Mouse (Mus musculus): Measurements from ENCODE around the gene Gpc1. TPM values are rescaled to one million over a fixed set of nuclear protein-coding genes. Genes with fewer than 3 reads are reported as not detected.

The Gpc1 gene
- polyA plus RNA-seq, 1 experiment from 2014 or later, result 65.7 TPM

- Histone ChIP-seq H3K9ac (replicated peaks; ENCODE audit: low read depth, low read length) (no peak overlapping the region), H3K36me3 (ENCODE audit: control insufficient read depth, insufficient read depth, low read length) (no peaks in the 10 kb centered on the region), H3K9me3 (ENCODE audit: control insufficient read depth, low read length) (no peaks in the 10 kb centered on the region), H3K4me1 (ENCODE audit: control insufficient read depth, insufficient read depth, low read length) (no peaks in the 10 kb centered on the region), H3K4me3 (ENCODE audit: low read depth, low read length) (no peak overlapping the region), H3K4me2 (ENCODE audit: low read depth, low read length) (no peak overlapping the region), H3K27me3 (ENCODE audit: control insufficient read depth, insufficient read depth, low read length) (no peaks in the 10 kb centered on the region), H3K27ac (ENCODE audit: low read depth, low read length) (no peak overlapping the region)
- no peak for ATAC-seq (ENCODE audit: low read depth)
- 83% methylated on average over 2 of the region's 2 CpGs for WGBS
Measured at GRCm38 (mm10) chr1:92869985-92870384, 38.5 kb downstream of the Gpc1 start.

- Histone ChIP-seq H3K4me2 (ENCODE audit: low read depth, low read length) (no peak overlapping the region), H3K9ac (replicated peaks; ENCODE audit: low read depth, low read length) (no peak overlapping the region), H3K4me3 (ENCODE audit: low read depth, low read length) (no peak overlapping the region), H3K36me3 (ENCODE audit: control insufficient read depth, insufficient read depth, low read length) (no peaks in the 10 kb centered on the region), H3K9me3 (ENCODE audit: control insufficient read depth, low read length) (no peaks in the 10 kb centered on the region), H3K27me3 (ENCODE audit: control insufficient read depth, insufficient read depth, low read length) (no peaks in the 10 kb centered on the region), H3K4me1 (ENCODE audit: control insufficient read depth, insufficient read depth, low read length) (no peaks in the 10 kb centered on the region), H3K27ac (ENCODE audit: low read depth, low read length) (no peak overlapping the region)
- no peak for ATAC-seq (ENCODE audit: low read depth)
- 86% methylated on average over 7 of the region's 7 CpGs for WGBS
Measured at GRCm38 (mm10) chr1:92872666-92873065, 41.2 kb downstream of the Gpc1 start.

GRCm38 (mm10) chr1:92874011-92874410 is 42.6 kb downstream of the Gpc1 start:
- no peak for ATAC-seq (ENCODE audit: low read depth)
- Histone ChIP-seq H3K9me3 (ENCODE audit: control insufficient read depth, low read length) (no peaks in the 10 kb centered on the region), H3K4me3 (ENCODE audit: low read depth, low read length) (no peak overlapping the region), H3K27me3 (ENCODE audit: control insufficient read depth, insufficient read depth, low read length) (no peaks in the 10 kb centered on the region), H3K9ac (replicated peaks; ENCODE audit: low read depth, low read length) (no peak overlapping the region), H3K4me2 (ENCODE audit: low read depth, low read length) (no peak overlapping the region), H3K36me3 (ENCODE audit: control insufficient read depth, insufficient read depth, low read length) (no peaks in the 10 kb centered on the region), H3K27ac (ENCODE audit: low read depth, low read length) (no peak overlapping the region), H3K4me1 (ENCODE audit: control insufficient read depth, insufficient read depth, low read length) (no peaks in the 10 kb centered on the region)
- WGBS, result 81% methylated on average over 3 of the region's 3 CpGs

DNA sequence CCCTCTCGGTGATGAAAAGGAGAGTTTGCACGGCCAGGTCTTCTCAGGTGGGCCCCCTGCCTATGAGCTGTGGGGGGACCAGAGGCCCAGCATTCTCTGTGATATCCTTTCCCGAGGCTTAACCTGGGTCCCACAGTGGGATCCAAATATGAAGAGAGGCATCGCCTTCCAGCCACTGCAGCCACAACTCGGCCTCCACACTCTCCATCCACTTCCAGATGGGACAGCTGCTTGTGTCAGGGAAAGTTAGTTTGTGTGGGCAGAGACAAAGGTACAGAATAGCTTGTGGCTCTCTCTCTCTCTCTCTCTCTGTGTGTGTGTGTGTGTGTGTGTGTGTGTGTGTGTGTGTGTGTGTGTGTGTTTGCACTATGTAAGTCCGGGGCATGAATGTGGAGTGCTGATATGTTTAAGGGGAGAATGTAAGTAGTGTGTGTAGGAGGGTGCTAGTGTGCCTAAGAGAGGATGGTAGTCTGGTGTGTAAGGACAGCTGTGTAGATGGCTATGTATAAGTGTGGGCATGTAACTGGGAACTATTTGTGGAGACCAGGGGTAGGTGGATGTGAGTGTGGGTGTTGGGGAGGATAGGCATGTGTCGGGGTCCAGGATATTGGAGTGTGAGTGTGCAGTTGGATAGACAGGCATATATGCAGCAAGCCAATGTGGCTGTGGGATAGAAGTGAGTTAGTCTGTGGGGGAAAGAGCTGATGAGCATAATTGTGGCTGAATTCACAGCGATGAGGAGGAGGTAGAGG is 44.1 kb downstream of the Gpc1 start:
- no peak overlapping the region for H3K4me2 ChIP-seq (ENCODE audit: low read depth, low read length)
- 89% methylated on average over 8 of the region's 8 CpGs for WGBS
- ATAC-seq (ENCODE audit: low read depth), result no peak

GRCm38 (mm10) chr1:92877431-92877978 is 46.1 kb downstream of the Gpc1 start:
- Histone ChIP-seq H3K27ac (ENCODE audit: low read depth, low read length) (no peak overlapping the region), H3K4me2 (ENCODE audit: low read depth, low read length) (no peak overlapping the region), H3K9ac (replicated peaks; ENCODE audit: low read depth, low read length) (no peak overlapping the region), H3K36me3 (ENCODE audit: control insufficient read depth, insufficient read depth, low read length) (no peaks in the 10 kb centered on the region), H3K4me3 (ENCODE audit: low read depth, low read length) (no peak overlapping the region), H3K9me3 (ENCODE audit: control insufficient read depth, low read length) (no peaks in the 10 kb centered on the region), H3K27me3 (ENCODE audit: control insufficient read depth, insufficient read depth, low read length) (no peaks in the 10 kb centered on the region), H3K4me1 (ENCODE audit: control insufficient read depth, insufficient read depth, low read length) (no peaks in the 10 kb centered on the region)
- 69% methylated on average over 12 of the region's 12 CpGs for WGBS
- ATAC-seq (ENCODE audit: low read depth), result no peak

More for the DNA sequence above, 44.1 kb downstream of the Gpc1 start:
- Histone ChIP-seq H3K27ac (ENCODE audit: low read depth, low read length) (no peak overlapping the region), H3K9me3 (ENCODE audit: control insufficient read depth, low read length) (no peaks in the 10 kb centered on the region), H3K4me1 (ENCODE audit: control insufficient read depth, insufficient read depth, low read length) (no peaks in the 10 kb centered on the region), H3K4me3 (ENCODE audit: low read depth, low read length) (no peak overlapping the region), H3K9ac (replicated peaks; ENCODE audit: low read depth, low read length) (no peak overlapping the region), H3K36me3 (ENCODE audit: control insufficient read depth, insufficient read depth, low read length) (no peaks in the 10 kb centered on the region), H3K27me3 (ENCODE audit: control insufficient read depth, insufficient read depth, low read length) (no peaks in the 10 kb centered on the region)

- Histone ChIP-seq H3K27ac (ENCODE audit: low read depth, low read length) (no peak overlapping the region), H3K4me1 (ENCODE audit: control insufficient read depth, insufficient read depth, low read length) (no peaks in the 10 kb centered on the region), H3K9ac (replicated peaks; ENCODE audit: low read depth, low read length) (no peak overlapping the region), H3K36me3 (ENCODE audit: control insufficient read depth, insufficient read depth, low read length) (no peaks in the 10 kb centered on the region), H3K27me3 (ENCODE audit: control insufficient read depth, insufficient read depth, low read length) (no peaks in the 10 kb centered on the region), H3K4me3 (ENCODE audit: low read depth, low read length) (no peak overlapping the region), H3K9me3 (ENCODE audit: control insufficient read depth, low read length) (no peaks in the 10 kb centered on the region), H3K4me2 (ENCODE audit: low read depth, low read length) (no peak overlapping the region)
- no peak for ATAC-seq (ENCODE audit: low read depth)
- 90% methylated on average over 13 of the region's 13 CpGs for WGBS
Measured at GRCm38 (mm10) chr1:92878066-92878741, 46.8 kb downstream of the Gpc1 start.

DNA sequence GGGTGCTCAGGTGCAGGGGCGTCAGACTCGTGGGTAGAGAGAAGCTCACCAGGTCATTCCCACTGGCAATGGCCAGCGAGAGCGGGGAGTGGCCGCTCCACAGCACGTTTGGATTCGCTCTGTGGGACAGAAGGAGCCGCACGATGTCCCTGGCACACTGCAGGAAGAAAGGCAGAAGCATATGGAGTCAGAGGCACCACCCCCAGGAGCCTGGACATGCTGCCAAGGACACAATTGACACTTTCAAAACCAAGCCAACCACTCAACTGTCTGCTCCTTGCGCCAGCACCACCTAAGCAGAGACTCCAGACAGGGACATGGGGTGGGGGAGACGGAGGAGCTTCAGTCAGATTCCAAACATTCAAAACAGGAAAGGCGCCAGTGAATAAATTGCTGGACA is 47.8 kb downstream of the Gpc1 start:
- no peak overlapping the region for H3K4me3 ChIP-seq (ENCODE audit: low read depth, low read length)
- 88% methylated on average over 12 of the region's 12 CpGs for WGBS
- no peak overlapping the region for H3K27ac ChIP-seq (ENCODE audit: low read depth, low read length)
- H3K4me1 ChIP-seq (ENCODE audit: control insufficient read depth, insufficient read depth, low read length), result no peaks in the 10 kb centered on the region
- H3K9ac ChIP-seq (replicated peaks; ENCODE audit: low read depth, low read length), result no peak overlapping the region
- no peak for ATAC-seq (ENCODE audit: low read depth)
- no peaks in the 10 kb centered on the region for H3K9me3 ChIP-seq (ENCODE audit: control insufficient read depth, low read length)
- H3K4me2 ChIP-seq (ENCODE audit: low read depth, low read length), result no peak overlapping the region
- no peaks in the 10 kb centered on the region for H3K27me3 ChIP-seq (ENCODE audit: control insufficient read depth, insufficient read depth, low read length)
- H3K36me3 ChIP-seq (ENCODE audit: control insufficient read depth, insufficient read depth, low read length), result no peaks in the 10 kb centered on the region

- no peak overlapping the region for H3K27ac ChIP-seq (ENCODE audit: low read depth, low read length)
- H3K9me3 ChIP-seq (ENCODE audit: control insufficient read depth, low read length), result no peaks in the 10 kb centered on the region
- no peak overlapping the region for H3K9ac ChIP-seq (replicated peaks; ENCODE audit: low read depth, low read length)
- H3K36me3 ChIP-seq (ENCODE audit: control insufficient read depth, insufficient read depth, low read length), result no peaks in the 10 kb centered on the region
- ATAC-seq (ENCODE audit: low read depth), result no peak
- H3K4me3 ChIP-seq (ENCODE audit: low read depth, low read length), result no peak overlapping the region
- no peaks in the 10 kb centered on the region for H3K27me3 ChIP-seq (ENCODE audit: control insufficient read depth, insufficient read depth, low read length)
- no peaks in the 10 kb centered on the region for H3K4me1 ChIP-seq (ENCODE audit: control insufficient read depth, insufficient read depth, low read length)
- H3K4me2 ChIP-seq (ENCODE audit: low read depth, low read length), result no peak overlapping the region
- WGBS, result 76% methylated on average over 5 of the region's 5 CpGs
Measured at GRCm38 (mm10) chr1:92880101-92880500, 48.7 kb downstream of the Gpc1 start.

DNA sequence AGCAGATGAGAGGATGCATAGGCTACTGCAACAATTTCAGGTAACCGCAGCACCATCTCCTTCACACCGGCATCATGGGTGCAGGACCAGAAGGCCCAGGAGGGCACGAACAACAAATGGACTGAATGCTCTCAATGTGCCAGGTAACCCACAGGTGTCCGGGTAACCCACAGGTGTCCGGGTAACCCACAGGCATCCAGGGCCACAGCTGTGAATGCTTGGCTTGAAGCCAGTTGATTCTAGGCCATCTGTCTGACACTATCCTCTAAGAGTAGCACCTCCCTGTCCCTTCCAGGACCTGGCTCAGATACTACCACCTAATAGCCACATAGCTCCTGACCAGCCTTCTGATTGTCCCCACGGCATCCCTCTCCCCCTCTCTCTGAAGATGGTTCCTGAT is 50.5 kb downstream of the Gpc1 start:
- H3K27ac ChIP-seq (ENCODE audit: low read depth, low read length), result no peak overlapping the region
- H3K9ac ChIP-seq (replicated peaks; ENCODE audit: low read depth, low read length), result no peak overlapping the region
- no peaks in the 10 kb centered on the region for H3K9me3 ChIP-seq (ENCODE audit: control insufficient read depth, low read length)
- H3K36me3 ChIP-seq (ENCODE audit: control insufficient read depth, insufficient read depth, low read length), result no peaks in the 10 kb centered on the region
- H3K4me2 ChIP-seq (ENCODE audit: low read depth, low read length), result no peak overlapping the region
- no peak overlapping the region for H3K4me3 ChIP-seq (ENCODE audit: low read depth, low read length)
- 90% methylated on average over 6 of the region's 6 CpGs for WGBS
- H3K27me3 ChIP-seq (ENCODE audit: control insufficient read depth, insufficient read depth, low read length), result no peaks in the 10 kb centered on the region
- no peaks in the 10 kb centered on the region for H3K4me1 ChIP-seq (ENCODE audit: control insufficient read depth, insufficient read depth, low read length)
- ATAC-seq (ENCODE audit: low read depth), result no peak
